Mouse (Mus musculus) c-Kit-positive CD71-negative TER-119-negative erythroid progenitor cells, embryonic 14.5 days (primary cell): Measurements from ENCODE around the gene Slc17a2.
"Not testable (repeated sequence)": the region's sequence is repeated elsewhere in the genome, so short reads cannot be mapped to it uniquely, and the experiment has no call there.

Source experiments
- DNase-seq: peaks from one replicate; pipeline ENCODE4 v3.0.0-alpha.2; 2013; ENCODE audit warnings: low read depth

The Slc17a2 gene

GRCm38 (mm10) chr13:23806422-23807052 lies at the start of gene Slc17a2:
Gene Slc17a2 (plus strand): TSS chr13:23806993.
- DNase-seq, result no peak

- no peak for DNase-seq
Measured at GRCm38 (mm10) chr13:23757211-23757773, 49.5 kb upstream of the Slc17a2 start.

GRCm38 (mm10) chr13:23757921-23758320 lies 48.9 kb upstream of the Slc17a2 start:
- DNase-seq, result no peak

- no peak for DNase-seq
Measured at GRCm38 (mm10) chr13:23759251-23759771, 47.5 kb upstream of the Slc17a2 start.

GRCm38 (mm10) chr13:23759916-23760239 lies 46.9 kb upstream of the Slc17a2 start:
- DNase-seq, result no peak

GRCm38 (mm10) chr13:23760240-23760971 lies 46.4 kb upstream of the Slc17a2 start:
- DNase-seq, result no peak

- peak; percentile 99 for DNase-seq
Measured at GRCm38 (mm10) chr13:23760972-23761864, 45.6 kb upstream of the Slc17a2 start, which contains the start of gene Hist1h4a. Gene Hist1h4a (minus strand): TSS chr13:23761230.

- DNase-seq, result not testable (repeated sequence)
Measured at GRCm38 (mm10) chr13:23761871-23762821, 44.6 kb upstream of the Slc17a2 start, which contains the start of gene Hist1h3a. Gene Hist1h3a (minus strand): TSS chr13:23762386.

- no peak for DNase-seq
Measured at GRCm38 (mm10) chr13:23763242-23763585, 43.6 kb upstream of the Slc17a2 start.

GRCm38 (mm10) chr13:23763586-23764323 lies 43.0 kb upstream of the Slc17a2 start, which contains the start of gene Hist1h1a:
Gene Hist1h1a (plus strand): TSS chr13:23763666.
- DNase-seq, result no peak

GRCm38 (mm10) chr13:23764324-23765171 lies 42.2 kb upstream of the Slc17a2 start:
- no peak for DNase-seq

GRCm38 (mm10) chr13:23765172-23765513 lies 41.6 kb upstream of the Slc17a2 start:
- DNase-seq, result no peak

- no peak for DNase-seq
Measured at GRCm38 (mm10) chr13:23766772-23767171, 40.0 kb upstream of the Slc17a2 start.

GRCm38 (mm10) chr13:23768834-23769397 lies 37.9 kb upstream of the Slc17a2 start:
- DNase-seq, result no peak

- not testable (repeated sequence) for DNase-seq
Measured at GRCm38 (mm10) chr13:23769613-23770012, 37.2 kb upstream of the Slc17a2 start, which contains the start of gene Trim38. Gene Trim38 (plus strand): TSS chr13:23769913.

GRCm38 (mm10) chr13:23772561-23773313 lies 34.1 kb upstream of the Slc17a2 start:
- DNase-seq, result no peak

GRCm38 (mm10) chr13:23778339-23778738 lies 28.5 kb upstream of the Slc17a2 start:
- DNase-seq, result no peak

- no peak for DNase-seq
Measured at GRCm38 (mm10) chr13:23779025-23779424, 27.8 kb upstream of the Slc17a2 start.
